Mouse (Mus musculus): ENCODE measurements around the gene Slc4a10. TPM values are rescaled to one million over a fixed set of nuclear protein-coding genes. Genes with fewer than 3 reads are reported as not detected.

The Slc4a10 gene
- polyA plus RNA-seq, 1 experiment from 2014 or later = 0.94 TPM

GRCm38 (mm10) chr2:62089208-62089607, 42.9 kb downstream of the Slc4a10 start:
- H3K4me2 ChIP-seq (ENCODE audit: low read depth, low read length) = no peak overlapping the region
- no peaks in the 10 kb centered on the region for H3K36me3 ChIP-seq (ENCODE audit: control insufficient read depth, insufficient read depth, low read length)
- no peaks in the 10 kb centered on the region for H3K4me1 ChIP-seq (ENCODE audit: control insufficient read depth, insufficient read depth, low read length)
- 83% methylated on average over 9 of the region's 9 CpGs for WGBS
- ATAC-seq = no peak
- H3K27ac ChIP-seq (ENCODE audit: low read length) = no peak overlapping the region
- H3K9me3 ChIP-seq (ENCODE audit: control insufficient read depth, low read length) = no peaks in the 10 kb centered on the region
- H3K27me3 ChIP-seq (replicated peaks; ENCODE audit: control insufficient read depth, insufficient read depth, low read length) = no peaks in the 10 kb centered on the region
- no peak overlapping the region for H3K4me3 ChIP-seq (ENCODE audit: low read length)
- no peak overlapping the region for H3K9ac ChIP-seq (ENCODE audit: low read depth, low read length)

- Histone ChIP-seq H3K4me3 (ENCODE audit: low read length) (no peak overlapping the region), H3K4me2 (ENCODE audit: low read depth, low read length) (no peak overlapping the region), H3K9me3 (ENCODE audit: control insufficient read depth, low read length) (no peaks in the 10 kb centered on the region), H3K36me3 (ENCODE audit: control insufficient read depth, insufficient read depth, low read length) (no peaks in the 10 kb centered on the region), H3K27me3 (replicated peaks; ENCODE audit: control insufficient read depth, insufficient read depth, low read length) (no peaks in the 10 kb centered on the region), H3K4me1 (ENCODE audit: control insufficient read depth, insufficient read depth, low read length) (no peaks in the 10 kb centered on the region), H3K9ac (ENCODE audit: low read depth, low read length) (no peak overlapping the region), H3K27ac (ENCODE audit: low read length) (no peak overlapping the region)
- no peak for ATAC-seq
- 90% methylated on average over 1 of the region's 1 CpGs for whole genome bisulfite sequencing
Observed at GRCm38 (mm10) chr2:62100526-62100925, 54.3 kb downstream of the Slc4a10 start.

DNA sequence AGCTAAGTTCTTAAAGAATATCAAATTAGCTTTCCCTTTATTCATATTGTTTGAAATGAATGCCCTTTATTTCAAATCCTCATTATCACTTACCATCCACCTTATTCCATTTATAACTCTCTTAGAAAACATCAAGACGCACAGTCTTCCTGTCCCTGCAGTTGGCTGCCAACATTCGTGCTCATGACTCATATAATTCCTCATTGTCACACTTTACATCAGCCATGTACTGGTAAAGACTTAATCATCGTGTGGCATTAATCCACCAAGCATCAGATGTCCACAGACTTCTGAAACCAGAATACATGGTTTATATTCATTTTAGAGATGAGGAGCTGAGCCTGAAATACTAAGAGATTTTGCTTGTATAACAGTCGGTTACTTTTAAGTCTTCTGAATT, 69.1 kb downstream of the Slc4a10 start:
- Histone ChIP-seq H3K9ac (ENCODE audit: low read depth, low read length) (no peak overlapping the region), H3K27me3 (replicated peaks; ENCODE audit: control insufficient read depth, insufficient read depth, low read length) (no peaks in the 10 kb centered on the region), H3K27ac (ENCODE audit: low read length) (no peak overlapping the region), H3K4me2 (ENCODE audit: low read depth, low read length) (no peak overlapping the region), H3K36me3 (ENCODE audit: control insufficient read depth, insufficient read depth, low read length) (no peaks in the 10 kb centered on the region), H3K4me3 (ENCODE audit: low read length) (no peak overlapping the region), H3K9me3 (ENCODE audit: control insufficient read depth, low read length) (no peaks in the 10 kb centered on the region), H3K4me1 (ENCODE audit: control insufficient read depth, insufficient read depth, low read length) (no peaks in the 10 kb centered on the region)
- ATAC-seq = no peak
- WGBS = 77% methylated on average over 4 of the region's 4 CpGs

DNA sequence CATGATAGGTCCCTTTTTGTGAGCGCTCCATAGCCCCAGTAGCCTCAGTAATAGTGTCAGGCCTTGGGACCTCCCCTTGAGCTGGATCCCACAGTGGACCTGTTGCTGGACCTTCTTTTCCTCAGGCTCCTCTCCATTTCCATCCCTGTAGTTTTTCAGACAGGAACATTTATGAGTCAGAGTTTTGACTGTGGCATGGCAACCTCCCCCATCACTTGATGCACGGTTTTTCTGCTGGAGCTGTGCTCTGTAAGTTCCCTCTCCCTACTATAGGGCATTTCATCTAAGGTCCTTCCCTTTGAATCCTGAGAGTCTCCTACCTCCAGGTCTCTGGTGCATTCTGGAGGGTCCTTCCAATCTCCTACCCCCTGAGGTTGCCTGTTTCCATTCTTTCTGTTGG, 83.7 kb downstream of the Slc4a10 start:
- WGBS = 86% methylated on average over 2 of the region's 2 CpGs
- no peak for ATAC-seq
- Histone ChIP-seq H3K4me1 (ENCODE audit: control insufficient read depth, insufficient read depth, low read length) (no peaks in the 10 kb centered on the region), H3K36me3 (ENCODE audit: control insufficient read depth, insufficient read depth, low read length) (no peaks in the 10 kb centered on the region), H3K9me3 (ENCODE audit: control insufficient read depth, low read length) (no peaks in the 10 kb centered on the region), H3K27ac (ENCODE audit: low read length) (no peak overlapping the region), H3K4me2 (ENCODE audit: low read depth, low read length) (no peak overlapping the region), H3K9ac (ENCODE audit: low read depth, low read length) (no peak overlapping the region), H3K4me3 (ENCODE audit: low read length) (no peak overlapping the region), H3K27me3 (replicated peaks; ENCODE audit: control insufficient read depth, insufficient read depth, low read length) (no peaks in the 10 kb centered on the region)

DNA sequence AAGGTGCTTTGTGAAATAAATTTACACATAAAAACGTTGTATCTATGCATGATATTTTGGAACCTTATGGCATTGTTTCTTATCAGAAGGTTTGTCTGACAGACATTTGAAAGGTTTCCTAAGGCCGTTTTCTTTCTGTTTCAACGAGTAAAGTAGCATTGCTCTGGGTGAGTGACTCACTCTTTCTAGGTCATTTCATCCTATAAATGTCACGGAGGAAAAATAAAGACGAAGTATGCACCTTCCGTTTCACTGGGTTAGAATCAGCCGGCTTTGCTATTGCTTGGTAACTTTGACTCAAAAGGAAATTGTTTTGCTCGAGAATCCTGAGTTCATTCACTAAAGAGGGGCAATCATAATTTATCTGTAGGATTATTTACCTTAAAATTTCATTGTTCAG, 88.6 kb downstream of the Slc4a10 start:
- no peak overlapping the region for H3K27ac ChIP-seq (ENCODE audit: low read length)
- no peak overlapping the region for H3K4me3 ChIP-seq (ENCODE audit: low read length)
- no peak overlapping the region for H3K9ac ChIP-seq (ENCODE audit: low read depth, low read length)
- H3K4me1 ChIP-seq (ENCODE audit: control insufficient read depth, insufficient read depth, low read length) = no peaks in the 10 kb centered on the region
- no peaks in the 10 kb centered on the region for H3K36me3 ChIP-seq (ENCODE audit: control insufficient read depth, insufficient read depth, low read length)
- 56% methylated on average over 8 of the region's 8 CpGs for WGBS
- no peak for ATAC-seq
- H3K9me3 ChIP-seq (ENCODE audit: control insufficient read depth, low read length) = no peaks in the 10 kb centered on the region
- no peak overlapping the region for H3K4me2 ChIP-seq (ENCODE audit: low read depth, low read length)
- no peaks in the 10 kb centered on the region for H3K27me3 ChIP-seq (replicated peaks; ENCODE audit: control insufficient read depth, insufficient read depth, low read length)

DNA sequence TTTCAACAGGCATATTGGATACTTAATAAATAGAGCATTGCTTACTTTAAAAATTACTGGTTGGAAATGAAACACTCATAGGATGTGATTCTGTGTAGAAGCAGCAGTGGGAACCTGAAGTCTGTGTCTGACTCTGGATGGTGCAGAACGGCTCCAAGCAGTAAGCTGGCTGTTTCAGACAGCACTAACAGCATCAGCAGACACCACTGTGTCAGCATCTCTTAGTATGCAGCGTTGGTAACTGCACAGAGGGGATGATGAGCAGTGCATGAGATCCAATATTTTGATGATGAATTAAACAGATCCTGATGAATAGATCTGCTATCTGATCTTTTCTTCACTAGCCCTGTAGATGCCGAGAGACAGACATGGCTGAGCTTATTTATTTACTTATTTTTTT, 101.4 kb downstream of the Slc4a10 start:
- Histone ChIP-seq H3K4me2 (ENCODE audit: low read depth, low read length) (no peak overlapping the region), H3K27me3 (replicated peaks; ENCODE audit: control insufficient read depth, insufficient read depth, low read length) (no peaks in the 10 kb centered on the region), H3K9me3 (ENCODE audit: control insufficient read depth, low read length) (no peaks in the 10 kb centered on the region), H3K4me3 (ENCODE audit: low read length) (no peak overlapping the region), H3K9ac (ENCODE audit: low read depth, low read length) (no peak overlapping the region), H3K36me3 (ENCODE audit: control insufficient read depth, insufficient read depth, low read length) (no peaks in the 10 kb centered on the region), H3K27ac (ENCODE audit: low read length) (no peak overlapping the region), H3K4me1 (ENCODE audit: control insufficient read depth, insufficient read depth, low read length) (no peaks in the 10 kb centered on the region)
- no peak for ATAC-seq
- WGBS = 61% methylated on average over 3 of the region's 3 CpGs

- H3K36me3 ChIP-seq (ENCODE audit: control insufficient read depth, insufficient read depth, low read length) = no peaks in the 10 kb centered on the region
- no peak for ATAC-seq
- no peak overlapping the region for H3K9ac ChIP-seq (ENCODE audit: low read depth, low read length)
- no peak overlapping the region for H3K4me3 ChIP-seq (ENCODE audit: low read length)
- H3K27me3 ChIP-seq (replicated peaks; ENCODE audit: control insufficient read depth, insufficient read depth, low read length) = no peaks in the 10 kb centered on the region
- H3K4me2 ChIP-seq (ENCODE audit: low read depth, low read length) = no peak overlapping the region
- H3K4me1 ChIP-seq (ENCODE audit: control insufficient read depth, insufficient read depth, low read length) = no peaks in the 10 kb centered on the region
- H3K27ac ChIP-seq (ENCODE audit: low read length) = no peak overlapping the region
- H3K9me3 ChIP-seq (ENCODE audit: control insufficient read depth, low read length) = no peaks in the 10 kb centered on the region
Observed at GRCm38 (mm10) chr2:62149421-62149820, 103.2 kb downstream of the Slc4a10 start.

DNA sequence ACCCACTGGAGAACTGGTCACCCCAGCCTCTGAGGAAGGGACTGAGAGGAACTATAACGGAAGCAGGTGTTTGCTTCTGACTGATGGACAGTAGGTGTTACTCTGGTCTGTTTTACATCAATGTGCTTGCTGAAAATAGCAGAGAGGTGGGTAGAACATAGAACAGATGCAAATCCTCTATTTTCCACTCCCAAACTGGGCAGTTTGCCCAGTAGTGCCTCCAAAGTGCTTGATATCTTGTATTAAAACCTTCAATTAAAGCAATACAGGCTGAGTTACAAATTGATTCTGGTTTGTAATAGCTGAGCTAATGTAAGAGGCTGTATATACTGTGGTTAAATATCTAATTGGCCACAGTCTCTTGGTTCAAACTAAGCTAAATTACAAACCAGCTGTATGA, 104.6 kb downstream of the Slc4a10 start:
- Histone ChIP-seq H3K4me3 (ENCODE audit: low read length) (no peak overlapping the region), H3K4me2 (ENCODE audit: low read depth, low read length) (no peak overlapping the region), H3K9me3 (ENCODE audit: control insufficient read depth, low read length) (no peaks in the 10 kb centered on the region), H3K9ac (ENCODE audit: low read depth, low read length) (no peak overlapping the region), H3K27ac (ENCODE audit: low read length) (no peak overlapping the region), H3K27me3 (replicated peaks; ENCODE audit: control insufficient read depth, insufficient read depth, low read length) (no peaks in the 10 kb centered on the region), H3K4me1 (ENCODE audit: control insufficient read depth, insufficient read depth, low read length) (no peaks in the 10 kb centered on the region), H3K36me3 (ENCODE audit: control insufficient read depth, insufficient read depth, low read length) (no peaks in the 10 kb centered on the region)
- no peak; the same call in 1 of the 2 replicates for ATAC-seq
- WGBS = 50% methylated on average over 1 of the region's 1 CpGs

DNA sequence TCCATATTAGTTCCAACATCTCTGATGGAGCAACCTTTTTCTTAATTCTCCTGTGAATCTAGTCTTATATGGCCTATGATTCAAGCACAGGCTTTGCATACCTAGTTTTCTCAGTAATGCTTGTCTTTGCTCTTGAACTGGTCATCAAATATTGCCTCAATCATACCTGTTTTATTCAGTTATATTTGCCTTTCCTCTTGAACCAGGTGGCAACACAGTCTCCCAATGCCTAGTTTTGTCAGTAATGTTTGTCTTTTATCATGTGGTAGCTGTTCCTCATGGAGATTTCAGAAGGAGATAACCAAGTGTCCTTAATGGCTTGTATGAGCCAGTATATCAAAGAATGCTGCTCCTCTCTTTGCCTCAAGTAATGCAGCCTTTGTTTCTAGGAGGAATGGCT, 163.8 kb downstream of the Slc4a10 start:
- no peaks in the 10 kb centered on the region for H3K9me3 ChIP-seq (ENCODE audit: control insufficient read depth, low read length)
- no peak overlapping the region for H3K27ac ChIP-seq (ENCODE audit: low read length)
- ATAC-seq = no peak

GRCm38 (mm10) chr2:62211106-62211505, 164.8 kb downstream of the Slc4a10 start:
- Histone ChIP-seq H3K27me3 (replicated peaks; ENCODE audit: control insufficient read depth, insufficient read depth, low read length) (no peaks in the 10 kb centered on the region), H3K9me3 (ENCODE audit: control insufficient read depth, low read length) (no peaks in the 10 kb centered on the region), H3K9ac (ENCODE audit: low read depth, low read length) (no peak overlapping the region), H3K36me3 (ENCODE audit: control insufficient read depth, insufficient read depth, low read length) (no peaks in the 10 kb centered on the region), H3K27ac (ENCODE audit: low read length) (no peak overlapping the region), H3K4me1 (ENCODE audit: control insufficient read depth, insufficient read depth, low read length) (no peaks in the 10 kb centered on the region), H3K4me2 (ENCODE audit: low read depth, low read length) (no peak overlapping the region), H3K4me3 (ENCODE audit: low read length) (no peak overlapping the region)
- WGBS = 81% methylated on average over 5 of the region's 5 CpGs
- ATAC-seq = no peak

More for the DNA sequence above, 163.8 kb downstream of the Slc4a10 start:
- H3K4me3 ChIP-seq (ENCODE audit: low read length) = no peak overlapping the region
- H3K9ac ChIP-seq (ENCODE audit: low read depth, low read length) = no peak overlapping the region
- no peaks in the 10 kb centered on the region for H3K36me3 ChIP-seq (ENCODE audit: control insufficient read depth, insufficient read depth, low read length)
- no peak overlapping the region for H3K4me2 ChIP-seq (ENCODE audit: low read depth, low read length)
- H3K4me1 ChIP-seq (ENCODE audit: control insufficient read depth, insufficient read depth, low read length) = no peaks in the 10 kb centered on the region
- H3K27me3 ChIP-seq (replicated peaks; ENCODE audit: control insufficient read depth, insufficient read depth, low read length) = no peaks in the 10 kb centered on the region
